Mouse (Mus musculus) brain, embryonic 14.5 days (tissue): Measurements from ENCODE around the gene Cux1.

Source experiments
- CTCF ChIP-seq: fragments of 200-500 bp; IDR thresholded peaks from 2 replicates; pipeline ENCODE4 v1.5.1; 2012; ENCODE audit warnings: inconsistent platforms, mild to moderate bottlenecking, moderate library complexity, borderline replicate concordance; ENCODE audit not compliant: insufficient read depth, insufficient read length; ENCODE audit errors: extremely low read depth
- POLR2A ChIP-seq: fragments of 200-500 bp; IDR thresholded peaks from 2 replicates; pipeline ENCODE4 v1.6.1; 2012; ENCODE audit warnings: mild to moderate bottlenecking, inconsistent platforms, borderline replicate concordance; ENCODE audit not compliant: poor library complexity, insufficient read depth, insufficient read length, severe bottlenecking; ENCODE audit errors: extremely low read depth

DNA sequence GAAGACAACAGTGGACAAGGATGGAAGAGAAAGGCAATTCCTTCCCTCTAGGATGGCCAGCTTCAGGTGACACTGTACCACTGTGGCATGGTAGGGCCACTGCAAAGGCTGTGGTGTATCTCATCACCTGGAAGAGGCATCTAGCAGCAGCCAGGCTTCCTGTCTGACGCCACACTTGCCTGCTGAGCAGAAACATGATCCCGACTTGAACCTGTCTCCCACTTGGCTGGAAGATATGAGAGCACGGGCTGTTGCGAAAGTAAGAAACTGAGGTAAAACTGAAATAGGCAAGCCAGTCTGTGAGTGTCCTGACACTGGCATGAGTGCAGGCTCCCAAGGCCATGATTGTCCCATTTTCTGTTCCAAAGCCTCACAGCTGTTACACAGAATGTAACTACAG lies 9.8 kb downstream of the Cux1 start:
- TF ChIP-seq POLR2A (no peak), CTCF (no peak)
